Mouse (Mus musculus) thymus, adult 2 months (tissue): ENCODE data around the gene Fntb. TPM values are rescaled to one million over a fixed set of nuclear protein-coding genes. Genes with fewer than 3 reads are reported as not detected.

Experiments used
- DNase-seq: peaks from one replicate; pipeline ENCODE4 v3.0.0; 2021
- H3K27ac ChIP-seq: fragments of 200-500 bp; 2 replicates; pipeline ENCODE4 v1.5.1; 2012; ENCODE audit warnings: low read length, control low read depth; ENCODE audit not compliant: control insufficient read depth, insufficient read depth
- H3K27me3 ChIP-seq: fragments of 200-500 bp; 2 replicates; pipeline ENCODE4 v1.6.1; 2012; ENCODE audit warnings: mild to moderate bottlenecking, low read length, moderate library complexity, mixed read lengths; ENCODE audit not compliant: control insufficient read depth, insufficient read depth
- H3K36me3 ChIP-seq: fragments of 200-500 bp; 2 replicates; pipeline ENCODE4 v1.6.1; 2012; ENCODE audit warnings: mild to moderate bottlenecking, low read length, moderate library complexity; ENCODE audit not compliant: control insufficient read depth, insufficient read depth
- H3K4me1 ChIP-seq: fragments of 200-500 bp; replicated peaks from 2 replicates; pipeline ENCODE4 v1.6.1; 2012; ENCODE audit warnings: low read length; ENCODE audit not compliant: control insufficient read depth, insufficient read depth
- H3K4me3 ChIP-seq: fragments of 200-500 bp; 2 replicates; pipeline ENCODE4 v1.5.1; 2012; ENCODE audit warnings: mild to moderate bottlenecking, low read length, control low read depth, moderate library complexity; ENCODE audit not compliant: control insufficient read depth, insufficient read depth
- CTCF ChIP-seq: fragments of 200-500 bp; IDR thresholded peaks from 2 replicates; pipeline ENCODE4 v1.5.1; 2012; ENCODE audit warnings: mild to moderate bottlenecking, control low read depth, low read length, moderate library complexity, borderline replicate concordance; ENCODE audit not compliant: control insufficient read depth, poor library complexity, insufficient read depth; ENCODE audit errors: extremely low read depth
- POLR2A ChIP-seq: fragments of 200-500 bp; IDR thresholded peaks from 2 replicates; pipeline ENCODE4 v1.6.1; 2012; ENCODE audit warnings: mild to moderate bottlenecking, low read length, control low read depth, moderate library complexity; ENCODE audit not compliant: control insufficient read depth, poor library complexity, insufficient read depth; ENCODE audit errors: extremely low read depth
- WGBS: fragments of 180-500 bp; shearing (Covaris S2); methylation state at CpG from one replicate; pipeline ENCODE4 v1.1.7; 2018; 5-methylcytosine and 5-hydroxymethylcytosine counted together
- polyA plus RNA-seq: library from polyadenylated mRNA; depleted of rRNA; stranded (reverse); fragments of >200 nt; gene quantifications from 2 replicates; pipeline ENCODE4 v1.2.3, GENCODE M21; 2012; rRNA removed

Fntb gene
- polyA plus RNA-seq, result 50.9 and 51.3 TPM in 2 replicates

DNA sequence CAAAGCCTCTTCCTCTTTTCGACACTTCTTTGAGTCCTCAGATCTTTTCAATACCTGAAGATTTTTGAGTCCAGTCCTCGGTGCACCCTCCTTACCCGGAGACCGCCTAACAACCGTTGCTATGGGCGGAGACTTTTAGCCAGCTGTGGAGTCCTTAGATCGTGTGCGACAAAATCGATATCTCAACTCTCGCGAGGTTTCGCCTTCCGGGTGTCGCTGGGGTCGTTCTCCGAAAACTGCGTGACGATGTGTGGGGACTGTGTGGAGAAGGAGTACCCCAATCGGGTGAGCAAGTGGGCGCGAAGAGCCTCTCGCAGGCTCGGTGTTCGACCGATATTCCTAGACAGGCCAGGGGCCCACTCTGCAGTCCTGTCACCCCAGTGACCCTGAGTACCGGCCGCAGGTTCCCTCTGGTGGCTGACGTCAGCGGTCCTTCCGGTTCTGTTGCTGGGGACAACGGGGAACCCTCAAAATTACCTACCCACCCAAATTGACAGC, at the start of gene Fntb, which contains the start of gene Churc1:
Fntb (plus strand) TSS at position 236 of the 498 bp plus-strand sequence.
Churc1 (plus strand) TSS at position 185 of the 498 bp plus-strand sequence.
- peak; percentile 95 for DNase-seq
- Histone ChIP-seq H3K27me3 (no peaks in the 10 kb centered on the region), H3K4me3 (peak within 1 kb of the TSS; percentile 87), H3K27ac (peak within 1 kb of the TSS; percentile 84), H3K4me1 (peaks cover 8% of the 10 kb centered on the region), H3K36me3 (no peaks in the 10 kb centered on the region)
- WGBS, result under 1% methylated on average over 31 of the region's 31 CpGs
- TF ChIP-seq POLR2A, result peak; percentile 89
- 0 out of 2 replicates have a peak, but pooled peaks have one; percentile 36 for TF ChIP-seq CTCF

DNA sequence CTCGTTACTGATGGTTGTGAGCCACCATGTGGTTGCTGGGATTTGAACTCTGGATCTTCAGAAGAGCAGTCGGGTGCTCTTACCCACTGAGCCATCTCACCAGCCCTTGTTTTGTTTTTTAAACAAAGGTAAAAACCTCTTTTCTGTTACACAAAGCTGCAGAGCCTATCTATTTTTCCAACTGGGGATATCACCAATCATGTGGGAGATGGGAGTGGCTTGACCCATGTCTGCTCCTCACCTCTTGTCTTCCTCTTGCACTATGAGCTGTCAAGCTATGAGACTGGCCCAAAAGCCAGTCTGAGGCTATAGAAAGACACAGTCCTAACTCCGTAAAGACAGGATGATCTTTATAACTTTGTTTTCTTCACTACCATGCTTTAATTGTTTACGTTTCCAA, 47.0 kb upstream of the Fntb start:
- H3K27ac ChIP-seq, result no peak overlapping the region
- no peak for DNase-seq
- TF ChIP-seq POLR2A, result no peak
- TF ChIP-seq CTCF, result no peak
- no peaks in the 10 kb centered on the region for H3K36me3 ChIP-seq
- WGBS, result 83% methylated on average over 4 of the region's 4 CpGs
- no peak overlapping the region for H3K4me3 ChIP-seq
- H3K27me3 ChIP-seq, result no peaks in the 10 kb centered on the region
- no peaks in the 10 kb centered on the region for H3K4me1 ChIP-seq

DNA sequence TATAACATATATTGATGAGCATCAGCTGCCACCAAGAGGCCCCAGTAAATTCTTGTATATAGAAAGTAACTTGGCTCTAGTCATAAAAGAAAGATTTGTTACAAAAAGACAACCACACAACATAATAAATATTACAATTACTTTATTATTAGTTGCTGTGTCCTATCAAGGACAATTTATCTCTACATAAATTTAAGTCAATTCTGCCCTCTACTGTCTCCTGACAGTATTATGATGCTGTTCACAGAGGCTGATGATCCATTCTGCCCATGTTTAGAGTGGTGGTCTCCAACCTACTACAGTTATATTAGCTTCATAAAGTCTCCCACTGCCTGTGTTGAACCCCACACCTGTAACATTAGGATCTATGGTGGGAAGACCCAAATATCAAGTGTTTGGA, 44.8 kb upstream of the Fntb start:
- H3K4me3 ChIP-seq, result no peak overlapping the region
- no peaks in the 10 kb centered on the region for H3K4me1 ChIP-seq
- no peak for DNase-seq
- no peak overlapping the region for H3K27ac ChIP-seq
- TF ChIP-seq CTCF (no peak), POLR2A (no peak)
- no peaks in the 10 kb centered on the region for H3K36me3 ChIP-seq
- H3K27me3 ChIP-seq, result no peaks in the 10 kb centered on the region

DNA sequence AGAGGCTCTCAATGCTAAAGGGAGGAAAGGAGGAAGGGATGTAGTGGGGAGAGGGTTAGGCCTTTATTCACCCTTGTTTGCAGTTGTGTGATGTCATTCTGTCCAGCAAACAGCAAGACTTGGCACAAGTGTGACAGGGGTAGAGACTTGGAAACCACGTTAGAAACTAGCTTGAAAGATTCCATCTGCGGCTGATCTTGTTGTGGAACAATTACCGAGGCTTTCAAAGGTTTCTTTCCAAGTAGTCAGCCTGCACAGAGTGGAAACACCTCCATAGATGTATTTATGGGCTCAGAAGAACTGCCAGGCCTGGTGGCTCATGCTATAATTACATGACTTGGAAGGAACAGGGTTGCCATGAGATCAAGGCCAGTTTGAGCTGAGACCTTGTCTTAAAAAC, 43.4 kb upstream of the Fntb start:
- 84% methylated on average over 3 of the region's 3 CpGs for WGBS

DNA sequence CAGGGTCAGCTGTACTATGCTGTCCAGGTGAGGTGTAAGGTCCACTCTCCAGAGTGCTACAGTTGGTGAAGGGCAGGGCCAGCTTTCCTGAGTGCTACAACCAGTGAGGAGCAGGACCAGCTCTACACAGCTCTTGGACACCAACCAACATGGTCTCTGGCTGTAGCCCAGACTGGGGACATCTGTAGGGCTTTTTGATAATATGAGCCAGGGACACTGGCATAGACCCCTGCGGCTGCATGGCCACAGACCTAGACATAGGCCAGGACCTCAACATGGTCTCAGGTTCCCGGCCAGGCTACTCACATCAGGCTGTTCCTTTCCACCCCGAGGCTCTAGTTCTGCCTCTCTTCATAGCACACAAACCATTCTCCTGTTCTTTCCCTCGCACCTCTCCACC, 37.4 kb upstream of the Fntb start:
- DNase-seq, result no peak
- WGBS, result 96% methylated on average over 4 of the region's 4 CpGs

More for the DNA sequence above, 43.4 kb upstream of the Fntb start:
- no peaks in the 10 kb centered on the region for H3K36me3 ChIP-seq
- no peak overlapping the region for H3K4me3 ChIP-seq
- H3K27ac ChIP-seq, result no peak overlapping the region
- DNase-seq, result no peak
- no peaks in the 10 kb centered on the region for H3K27me3 ChIP-seq
- TF ChIP-seq CTCF (no peak), POLR2A (no peak)
- H3K4me1 ChIP-seq, result no peaks in the 10 kb centered on the region

GRCm38 (mm10) chr12:76750866-76751459, 14.4 kb upstream of the Fntb start:
- WGBS, result 95% methylated on average over 16 of the region's 16 CpGs
- TF ChIP-seq CTCF (no peak), POLR2A (no peak)
- Histone ChIP-seq H3K4me1 (peaks cover 6% of the 10 kb centered on the region), H3K27ac (no peak overlapping the region), H3K4me3 (no peak overlapping the region), H3K36me3 (no peaks in the 10 kb centered on the region), H3K27me3 (no peaks in the 10 kb centered on the region)
- DNase-seq, result no peak

More for the DNA sequence above, 37.4 kb upstream of the Fntb start:
- Histone ChIP-seq H3K27me3 (no peaks in the 10 kb centered on the region), H3K36me3 (no peaks in the 10 kb centered on the region), H3K27ac (no peak overlapping the region), H3K4me1 (no peaks in the 10 kb centered on the region), H3K4me3 (no peak overlapping the region)
- TF ChIP-seq CTCF, result no peak
- TF ChIP-seq POLR2A, result no peak
